Mouse (Mus musculus) liver, embryonic 14.5 days (tissue): ENCODE data around the gene Grm2. TPM values are rescaled to one million over a fixed set of nuclear protein-coding genes. Genes with fewer than 3 reads are reported as not detected.

ENCODE experiments used
- ATAC-seq: fragments of 200-750 bp; cut with Nextera tagmentation; 2 replicates; pipeline ENCODE4 v1.8.0; 2017; ENCODE audit warnings: moderate number of reproducible peaks, mild to moderate bottlenecking, moderate library complexity; ENCODE audit not compliant: insufficient read depth
- DNase-seq, 3 experiments: peaks; one replicate each; pipeline ENCODE4 v3.0.0-alpha.2; 2012 to 2013; ENCODE audit warnings: low read depth in 3 of 3, low spot score in 3 of 3
- H3K27ac ChIP-seq: fragments of 300-500 bp; sonication (generic); 2 replicates; pipeline ENCODE4 v1.5.1; 2014; ENCODE audit warnings: moderate library complexity, mild to moderate bottlenecking, control low read depth, inconsistent platforms
- H3K27me3 ChIP-seq: fragments of 300-500 bp; sonication (generic); 2 replicates; pipeline ENCODE4 v1.6.1; 2014; ENCODE audit warnings: mild to moderate bottlenecking, low read length, moderate library complexity; ENCODE audit not compliant: control insufficient read depth, insufficient read depth
- H3K36me3 ChIP-seq: fragments of 300-500 bp; sonication (generic); replicated peaks from 2 replicates; pipeline ENCODE4 v1.6.1; 2014; ENCODE audit warnings: low read depth; ENCODE audit not compliant: control insufficient read depth, insufficient read depth
- H3K4me1 ChIP-seq, 2 experiments: fragments of 200-500 bp in 1 of 2; fragments of 300-500 bp in 1 of 2; sonication (generic) in 1 of 2; replicated peaks; 2 replicates each; pipeline ENCODE4 v1.6.1; 2012 to 2014; ENCODE audit warnings: antibody characterized with exemption in 1 of 2, inconsistent platforms in 1 of 2, low read length in 1 of 2; ENCODE audit not compliant: control insufficient read depth in 2 of 2, insufficient read depth in 2 of 2
- H3K4me2 ChIP-seq: fragments of 300-500 bp; sonication (generic); 2 replicates; pipeline ENCODE4 v1.6.1; 2014; ENCODE audit warnings: low read depth, mild to moderate bottlenecking, control low read depth, moderate library complexity
- H3K4me3 ChIP-seq, 2 experiments: fragments of 200-500 bp in 1 of 2; fragments of 300-500 bp in 1 of 2; sonication (generic) in 1 of 2; 2 replicates each; pipeline ENCODE4 v1.5.1; 2012 to 2014; ENCODE audit warnings: low read depth in 2 of 2, low read length in 2 of 2, mild to moderate bottlenecking in 2 of 2, control low read depth in 1 of 2, inconsistent platforms in 1 of 2, moderate library complexity in 1 of 2; ENCODE audit not compliant: insufficient read depth in 1 of 2
- H3K9ac ChIP-seq: fragments of 300-500 bp; sonication (generic); replicated peaks from 2 replicates; pipeline ENCODE4 v1.6.1; 2014; ENCODE audit warnings: mild to moderate bottlenecking, control low read depth, moderate library complexity
- H3K9me3 ChIP-seq: fragments of 300-500 bp; sonication (generic); 2 replicates; pipeline ENCODE4 v1.6.1; 2016; ENCODE audit warnings: low read length, mixed read lengths; ENCODE audit not compliant: control insufficient read depth
- CTCF ChIP-seq: IDR thresholded peaks from 2 replicates; pipeline ENCODE4 v1.5.1; 2016; ENCODE audit warnings: antibody characterized with exemption, low read depth, control low read depth
- EP300 ChIP-seq: IDR thresholded peaks from 2 replicates; pipeline ENCODE4 v1.6.1; 2016; ENCODE audit warnings: antibody characterized with exemption, low read depth
- WGBS: fragments of 180-500 bp; shearing (Covaris S2); extraction: QIAGEN DNeasy Blood & Tissue Kit; methylation state at CpG from one replicate; pipeline ENCODE4 v1.1.7; 2014; ENCODE audit not compliant: insufficient replicate concordance; 5-methylcytosine and 5-hydroxymethylcytosine counted together
- polyA plus RNA-seq, 2 experiments: library from polyadenylated mRNA; depleted of rRNA in 1 of 2; stranded (reverse) in 1 of 2; unstranded in 1 of 2; fragments of >200 nt; fragmentation: Nextera tagmentation in 1 of 2; extraction: Ambion mirVana in 1 of 2; gene quantifications; 2 replicates each; pipeline versions ENCODE4 v1.2.1 to v1.2.3; 2012 to 2014

Gene Grm2
- polyA plus RNA-seq, 2 experiments, result not detected

DNA sequence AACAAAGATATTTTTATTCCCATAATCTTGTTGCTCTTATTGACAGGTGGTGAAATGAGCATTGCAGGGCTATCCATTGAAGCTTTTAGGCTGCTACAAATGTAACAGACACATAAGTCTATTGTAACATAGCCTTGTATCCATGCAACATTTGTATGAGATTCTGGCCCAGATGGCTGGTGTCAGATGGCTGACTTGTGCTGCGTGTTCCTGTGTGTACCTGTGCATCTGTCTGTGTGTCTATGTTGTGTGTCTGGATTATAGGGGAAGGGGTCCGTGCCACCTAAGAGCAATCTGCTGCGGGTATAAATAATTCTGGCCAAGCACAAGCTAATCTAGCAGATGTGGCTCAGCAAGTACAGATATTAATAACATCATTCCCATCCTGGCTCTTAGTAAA lies 38.4 kb downstream of the Grm2 start:
- ATAC-seq (no peak), DNase-seq (no peak)
- 52% methylated on average over 3 of the region's 3 CpGs for WGBS
- no peak for TF ChIP-seq CTCF
- no peak for TF ChIP-seq EP300
- H3K4me1 ChIP-seq, result no peaks in the 10 kb centered on the region
- no peak overlapping the region for H3K4me3 ChIP-seq
- no peaks in the 10 kb centered on the region for H3K36me3 ChIP-seq
- H3K27me3 ChIP-seq, result no peaks in the 10 kb centered on the region
- H3K9me3 ChIP-seq, result no peaks in the 10 kb centered on the region
- H3K4me2 ChIP-seq, result no peak overlapping the region
- H3K9ac ChIP-seq, result no peak overlapping the region
- H3K27ac ChIP-seq, result no peak overlapping the region

DNA sequence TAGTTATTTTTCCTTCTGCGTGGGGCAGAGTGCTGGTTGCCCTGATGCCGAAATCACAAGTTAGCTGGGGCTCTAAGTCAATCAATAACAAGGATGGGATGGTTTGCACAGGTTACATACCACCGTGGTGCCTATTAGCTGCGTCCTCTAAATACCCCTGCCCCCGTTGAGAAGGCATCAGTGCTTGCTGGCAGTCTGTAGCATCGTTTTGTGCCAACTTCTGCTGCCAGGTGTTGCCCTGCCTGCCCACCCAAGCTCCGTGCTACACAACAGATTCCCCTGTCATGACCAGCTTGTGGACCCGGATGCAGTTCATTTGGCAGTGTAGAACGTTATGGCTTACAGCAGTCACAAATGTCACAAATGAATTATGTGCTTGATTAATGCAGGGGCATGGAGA lies 39.6 kb downstream of the Grm2 start:
- H3K27ac ChIP-seq, result no peak overlapping the region
- no peak for DNase-seq
- H3K27me3 ChIP-seq, result no peaks in the 10 kb centered on the region
- H3K4me2 ChIP-seq, result no peak overlapping the region
- H3K9me3 ChIP-seq, result no peaks in the 10 kb centered on the region
- no peak for TF ChIP-seq CTCF
- TF ChIP-seq EP300, result no peak
- H3K36me3 ChIP-seq, result no peaks in the 10 kb centered on the region
- no peak for ATAC-seq
- H3K4me3 ChIP-seq, result no peak overlapping the region
- 61% methylated on average over 9 of the region's 9 CpGs for WGBS
- no peaks in the 10 kb centered on the region for H3K4me1 ChIP-seq
- H3K9ac ChIP-seq, result no peak overlapping the region

DNA sequence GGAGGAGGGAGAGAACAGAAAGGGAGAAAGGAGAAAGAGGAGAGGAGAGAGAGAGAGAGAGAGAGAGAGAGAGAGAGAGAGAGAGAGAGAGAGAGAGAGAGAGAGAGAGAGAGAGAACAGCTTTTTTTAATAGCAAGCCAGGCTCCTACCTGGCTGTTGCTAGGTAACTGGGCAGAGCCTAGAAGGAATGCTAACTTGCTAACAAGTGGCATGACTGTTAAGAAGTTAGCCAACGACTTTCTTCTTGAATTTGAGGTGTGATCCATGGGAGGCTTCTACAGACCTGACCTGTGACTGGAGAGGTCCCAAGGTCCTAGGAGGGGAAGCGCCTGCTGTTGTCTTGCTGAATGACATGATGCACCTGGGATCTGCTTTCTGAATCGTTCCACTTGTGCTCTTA lies 41.3 kb downstream of the Grm2 start:
- H3K4me2 ChIP-seq, result no peak overlapping the region
- H3K36me3 ChIP-seq, result no peaks in the 10 kb centered on the region
- DNase-seq (no peak), ATAC-seq (no peak)
- H3K27ac ChIP-seq, result no peak overlapping the region
- H3K9ac ChIP-seq, result no peak overlapping the region
- no peaks in the 10 kb centered on the region for H3K27me3 ChIP-seq
- H3K4me3 ChIP-seq, result no peak overlapping the region
- no peaks in the 10 kb centered on the region for H3K4me1 ChIP-seq
- H3K9me3 ChIP-seq, result no peaks in the 10 kb centered on the region
- 32% methylated on average over 3 of the region's 3 CpGs for WGBS
- no peak for TF ChIP-seq EP300
- TF ChIP-seq CTCF, result no peak

DNA sequence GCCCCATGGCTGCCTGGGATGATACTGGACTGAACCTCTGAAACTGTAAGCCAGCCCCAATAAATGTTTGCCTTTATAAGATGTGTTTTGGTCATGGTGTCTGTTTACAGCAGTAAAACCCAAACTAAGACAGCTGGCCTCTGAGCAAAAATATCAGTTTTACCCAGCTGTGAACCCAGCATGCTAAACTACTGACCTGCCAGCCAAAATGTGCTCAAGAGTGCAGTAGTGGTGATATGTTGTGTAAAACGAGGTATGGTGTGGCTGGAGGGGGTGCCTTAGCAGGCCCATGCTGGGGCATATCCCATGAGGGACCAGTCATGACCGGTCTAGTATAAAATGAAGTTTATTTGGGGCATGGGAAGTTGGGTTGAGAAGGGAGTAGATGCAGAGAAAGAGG lies 41.9 kb downstream of the Grm2 start:
- Histone ChIP-seq H3K27ac (no peak overlapping the region), H3K27me3 (no peaks in the 10 kb centered on the region), H3K36me3 (no peaks in the 10 kb centered on the region), H3K4me1 (no peaks in the 10 kb centered on the region), H3K4me3 (no peak overlapping the region), H3K4me2 (no peak overlapping the region), H3K9me3 (no peaks in the 10 kb centered on the region), H3K9ac (no peak overlapping the region)
- ATAC-seq, result no peak
- 34% methylated on average over 2 of the region's 2 CpGs for WGBS
- TF ChIP-seq EP300, result no peak
- no peak for TF ChIP-seq CTCF
- no peak for DNase-seq

DNA sequence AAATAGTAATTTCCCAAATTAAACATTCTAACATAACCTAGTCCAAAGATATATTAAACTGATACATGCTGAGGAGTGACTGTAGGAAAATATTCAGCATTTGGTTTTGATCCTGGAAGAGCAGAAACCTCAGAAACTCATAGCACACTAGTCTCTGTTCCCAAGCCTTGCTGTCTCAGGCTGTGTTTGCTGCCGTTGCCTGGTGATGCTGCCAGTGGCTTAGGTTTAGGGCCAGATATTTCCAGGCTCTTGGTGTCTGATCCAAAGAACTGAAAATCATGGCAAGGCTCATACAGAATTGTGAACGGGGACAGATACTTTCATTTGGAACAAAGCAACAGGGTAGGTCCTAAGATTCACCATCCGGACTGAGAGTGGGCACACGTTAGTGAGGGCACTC lies 45.2 kb downstream of the Grm2 start:
- no peaks in the 10 kb centered on the region for H3K36me3 ChIP-seq
- 67% methylated on average over 4 of the region's 4 CpGs for WGBS
- no peak for TF ChIP-seq EP300
- no peak for TF ChIP-seq CTCF
- no peaks in the 10 kb centered on the region for H3K27me3 ChIP-seq
- H3K4me1 ChIP-seq, result no peaks in the 10 kb centered on the region
- H3K9ac ChIP-seq, result no peak overlapping the region
- H3K4me3 ChIP-seq, result no peak overlapping the region
- ATAC-seq, result no peak
- DNase-seq, result no peak
- no peak overlapping the region for H3K27ac ChIP-seq
- no peaks in the 10 kb centered on the region for H3K9me3 ChIP-seq
- no peak overlapping the region for H3K4me2 ChIP-seq

DNA sequence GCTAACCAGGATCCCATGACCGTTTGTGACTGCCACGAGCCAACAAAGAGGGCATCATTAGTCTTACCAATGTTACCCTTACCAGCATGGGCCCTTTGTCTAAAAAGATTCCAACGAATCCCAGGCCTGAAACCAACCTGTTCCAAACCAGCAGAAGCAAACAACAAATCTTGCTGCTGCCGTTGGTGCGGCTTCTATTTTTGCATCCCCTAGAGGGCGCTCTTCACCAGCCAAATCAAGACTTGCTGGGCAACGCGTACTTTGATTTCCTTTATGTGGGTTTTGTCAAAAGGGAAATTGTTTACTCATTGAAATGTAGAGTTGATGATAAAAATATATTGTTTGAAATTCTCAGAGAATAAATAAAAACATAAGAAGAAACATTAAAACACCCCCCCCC lies 55.3 kb downstream of the Grm2 start:
- WGBS, result 24% methylated on average over 8 of the region's 8 CpGs
- Histone ChIP-seq H3K4me3 (no peak overlapping the region), H3K4me2 (no peak overlapping the region), H3K36me3 (no peaks in the 10 kb centered on the region), H3K9ac (no peak overlapping the region), H3K9me3 (no peaks in the 10 kb centered on the region), H3K27ac (no peak overlapping the region), H3K4me1 (no peaks in the 10 kb centered on the region), H3K27me3 (no peaks in the 10 kb centered on the region)
- TF ChIP-seq EP300 (no peak), CTCF (peak; percentile 79)
- no peak for ATAC-seq
- DNase-seq, result peak; percentile 13 to 26 (median 22)
